20 mouse cellular contexts compared by ENCODE assay signal in genomic region chr4:84004055-84004778, GRCm38 (mm10).
A peak's percentile ranks its signal among the peaks of the same experiment; 100 is the strongest.
DNase-seq lines count a peak whose midpoint lies in the region; ATAC-seq and TF ChIP-seq lines count a peak whose summit lies in the region.
"Had no signal": no experiment of that assay in that cellular context is flagged by ENCODE, and none has a peak within 500 bp of the region (broad histone marks: within the 10 kb centered on the region; RNA-seq: fewer than 3 reads in every experiment).

No protein-coding gene starts in this region.

- H3K9ac ChIP-seq in embryonic facial prominence, embryonic 11.5 days (replicated peaks; ENCODE audit: low read length), result no peak overlapping the region
- H3K9ac ChIP-seq in limb, embryonic 14.5 days (ENCODE audit: low read depth, low read length, severe bottlenecking), result no peak overlapping the region
- H3K9ac ChIP-seq: embryonic facial prominence, embryonic 15.5 days; forebrain, embryonic 12.5 days; liver, embryonic 13.5 days; lung, embryonic 15.5 days had no signal

- H3K9me3 ChIP-seq in heart, embryonic 10.5 days, result no peaks in the 10 kb centered on the region
- no peaks in the 10 kb centered on the region for H3K9me3 ChIP-seq in embryonic facial prominence, embryonic 11.5 days (replicated peaks; ENCODE audit: control insufficient read depth, low read length)
- H3K9me3 ChIP-seq in limb, embryonic 14.5 days (ENCODE audit: control insufficient read depth, low read length), result no peaks in the 10 kb centered on the region
- H3K9me3 ChIP-seq: embryonic facial prominence, embryonic 15.5 days; forebrain, embryonic 12.5 days; liver, embryonic 13.5 days; lung, embryonic 15.5 days had no signal

- WGBS in heart, embryonic 10.5 days, result 66% methylated on average over 7 of the region's 7 CpGs
- 48% methylated on average over 7 of the region's 7 CpGs for WGBS in embryonic facial prominence, embryonic 11.5 days
- WGBS in limb, embryonic 14.5 days, result 51% methylated on average over 7 of the region's 7 CpGs

- H3K36me3 ChIP-seq in heart, embryonic 10.5 days, result no peaks in the 10 kb centered on the region
- no peaks in the 10 kb centered on the region for H3K36me3 ChIP-seq in embryonic facial prominence, embryonic 11.5 days (replicated peaks; ENCODE audit: control insufficient read depth, insufficient read depth, low read depth, low read length)
- no peaks in the 10 kb centered on the region for H3K36me3 ChIP-seq in limb, embryonic 14.5 days (ENCODE audit: control insufficient read depth, insufficient read depth, low read length)
- H3K36me3 ChIP-seq: embryonic facial prominence, embryonic 15.5 days; forebrain, embryonic 12.5 days; liver, embryonic 13.5 days; lung, embryonic 15.5 days had no signal

- ATAC-seq in embryonic facial prominence, embryonic 11.5 days (replicated peaks; ENCODE audit: insufficient number of reproducible peaks, low FRiP score, low TSS enrichment, low read depth), result no peak
- ATAC-seq in limb, embryonic 14.5 days (ENCODE audit: low FRiP score, low read depth), result 0 out of 2 replicates have a peak, but pooled peaks have one; percentile 36
- ATAC-seq: hindbrain, embryonic 16.5 days had no signal

- H3K27ac ChIP-seq in heart, embryonic 10.5 days, result no peak overlapping the region
- H3K27ac ChIP-seq in embryonic facial prominence, embryonic 11.5 days (replicated peaks; ENCODE audit: low read depth, low read length), result no peak overlapping the region
- no peak overlapping the region for H3K27ac ChIP-seq in limb, embryonic 14.5 days (replicated peaks; ENCODE audit: low read depth, low read length)
- H3K27ac ChIP-seq: embryonic facial prominence, embryonic 15.5 days; forebrain, embryonic 12.5 days; heart, adult 2 months; liver, embryonic 13.5 days; lung, embryonic 15.5 days; stomach, postnatal 0 days had no signal

- no peak overlapping the region for H3K4me3 ChIP-seq in heart, embryonic 10.5 days
- no peak overlapping the region for H3K4me3 ChIP-seq in embryonic facial prominence, embryonic 11.5 days (ENCODE audit: low read depth, low read length)
- H3K4me3 ChIP-seq in limb, embryonic 14.5 days (replicated peaks; ENCODE audit: low read length), result no peak overlapping the region
- H3K4me3 ChIP-seq: embryonic facial prominence, embryonic 15.5 days; forebrain, embryonic 12.5 days; heart, adult 2 months; liver, embryonic 13.5 days; lung, embryonic 15.5 days had no signal

- peak; percentile 26 to 46 for DNase-seq in heart, adult 18-20 months
- DNase-seq in heart, embryonic 10.5 days (ENCODE audit: low spot score), result no peak
- DNase-seq in adipocyte (ENCODE audit: low spot score), result peak; percentile 15
- peak; percentile 66 for DNase-seq in embryonic facial prominence, embryonic 11.5 days (ENCODE audit: low spot score)
- DNase-seq in limb, embryonic 14.5 days (ENCODE audit: low spot score), result peak; percentile 43
- DNase-seq in thymus, adult 18-20 months, result no peak
- DNase-seq in retina, embryonic 14.5 days (ENCODE audit: low spot score), result no peak
- no peak for DNase-seq in ovary, postnatal 36 days (ENCODE audit: low spot score)
- DNase-seq: cerebellum, postnatal 10 days; heart, adult 2 months; kidney, adult 11 months; kidney, postnatal 10 days; liver, embryonic 13.5 days; right cerebral cortex, postnatal 25 days; thymus, postnatal 14 days had no signal

- TF ChIP-seq POLR2A in limb, embryonic 14.5 days (IDR thresholded peaks at IDR 0.05; ENCODE audit: borderline replicate concordance, extremely low read depth, insufficient read depth, insufficient read length), result no peak

- no peak overlapping the region for H3K4me2 ChIP-seq in embryonic facial prominence, embryonic 11.5 days (ENCODE audit: low read depth, low read length)
- no peak overlapping the region for H3K4me2 ChIP-seq in limb, embryonic 14.5 days (replicated peaks; ENCODE audit: low read depth, low read length, severe bottlenecking)
- H3K4me2 ChIP-seq: embryonic facial prominence, embryonic 15.5 days; forebrain, embryonic 12.5 days; liver, embryonic 13.5 days; lung, embryonic 15.5 days had no signal

- H3K4me1 ChIP-seq in heart, embryonic 10.5 days, result peaks cover 20% of the 10 kb centered on the region; the same call in 1 of the 2 replicates
- H3K4me1 ChIP-seq in embryonic facial prominence, embryonic 11.5 days (ENCODE audit: control insufficient read depth, insufficient read depth, low read length), result peaks cover 6% of the 10 kb centered on the region
- peaks cover 34% of the 10 kb centered on the region for H3K4me1 ChIP-seq in limb, embryonic 14.5 days (ENCODE audit: control insufficient read depth, insufficient read depth, low read length)
- H3K4me1 ChIP-seq: liver, embryonic 13.5 days; lung, embryonic 15.5 days had no signal

- no peaks in the 10 kb centered on the region for H3K27me3 ChIP-seq in heart, embryonic 10.5 days (ENCODE audit: insufficient read depth, poor library complexity, severe bottlenecking)
- no peaks in the 10 kb centered on the region for H3K27me3 ChIP-seq in embryonic facial prominence, embryonic 11.5 days (ENCODE audit: control insufficient read depth, insufficient read depth, low read length)
- H3K27me3 ChIP-seq in limb, embryonic 14.5 days (ENCODE audit: control insufficient read depth, insufficient read depth, low read length), result no peaks in the 10 kb centered on the region
- H3K27me3 ChIP-seq: embryonic facial prominence, embryonic 15.5 days; forebrain, embryonic 12.5 days; liver, embryonic 13.5 days; lung, embryonic 15.5 days had no signal

Comparison
In these comparisons a context has a peak if more than half of its experiments do, and no peak if none do; other contexts are left out.
1. DNase-seq: peak in heart, adult 18-20 months (2 of 2), adipocyte (single experiment), embryonic facial prominence, embryonic 11.5 days (single experiment) and limb, embryonic 14.5 days (single experiment); none in heart, embryonic 10.5 days (single experiment), thymus, adult 18-20 months (0 of 2), retina, embryonic 14.5 days (single experiment) and ovary, postnatal 36 days (single experiment).